Mouse (Mus musculus): Measurements from ENCODE around the gene Helz. TPM values are rescaled to one million over a fixed set of nuclear protein-coding genes. Genes with fewer than 3 reads are reported as not detected.
"Not testable (repeated sequence)": the region's sequence is repeated elsewhere in the genome, so short reads cannot be mapped to it uniquely, and the experiment has no call there.

Gene Helz
- 12.8 and 19.5 TPM in 2 replicates for polyA plus RNA-seq (2014; fragmentation: Nextera tagmentation; extraction: Ambion mirVana)

DNA sequence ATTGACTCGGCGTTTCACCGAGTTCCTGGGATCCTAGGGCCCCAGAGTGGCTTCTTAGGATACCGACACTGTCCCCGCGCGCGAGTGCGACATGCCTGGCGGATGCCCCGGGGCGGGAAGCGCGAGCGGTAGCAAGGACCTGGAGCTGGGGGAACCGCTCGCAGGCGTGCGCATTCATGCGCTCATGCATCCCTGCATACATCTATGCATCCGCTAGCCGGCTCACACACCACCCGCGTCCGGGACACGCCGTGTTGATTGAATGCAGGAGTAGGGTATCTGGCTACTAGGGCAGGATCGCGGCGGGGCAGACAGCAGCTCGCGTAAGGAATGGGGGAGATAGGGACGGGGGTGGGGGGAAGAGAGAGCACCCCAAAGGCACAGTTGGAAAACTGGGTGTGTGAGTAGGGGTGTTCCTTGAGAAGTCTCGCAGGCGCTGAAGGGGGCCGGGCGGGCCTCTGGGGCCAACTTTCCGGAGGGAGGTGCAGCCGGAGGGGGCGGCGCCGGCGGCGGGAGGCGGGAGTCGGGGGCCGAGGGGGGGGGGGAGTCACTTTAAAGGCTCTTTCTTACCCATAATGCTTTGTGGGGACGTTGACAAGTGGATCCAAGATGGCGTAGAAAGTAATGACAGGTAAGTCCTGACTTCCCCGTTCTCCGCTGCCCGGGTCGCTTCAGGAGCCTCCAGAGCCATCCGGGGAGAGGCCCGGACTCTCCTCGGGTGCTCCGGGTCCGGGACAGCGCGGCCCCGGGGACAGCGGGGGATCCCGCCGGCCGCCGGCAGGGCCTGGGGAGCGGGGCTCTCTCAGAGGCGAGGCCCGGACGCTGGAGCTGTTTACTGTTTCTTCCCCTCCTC lies at the start of gene Helz:
TSS of gene Helz (plus strand) at position 580 of the 853 bp plus-strand sequence.
- Histone ChIP-seq H3K4me3 (ENCODE audit: low read depth, low read length) (peak within 1 kb of the TSS; percentile 74), H3K36me3 (ENCODE audit: control insufficient read depth, insufficient read depth, low read length) (peaks cover 12% of the 10 kb centered on the region; the same call in 1 of the 2 replicates), H3K9ac (ENCODE audit: low read length) (peak within 1 kb of the TSS; percentile 82), H3K9me3 (replicated peaks; ENCODE audit: control insufficient read depth, low read length) (no peaks in the 10 kb centered on the region), H3K27me3 (replicated peaks; ENCODE audit: control insufficient read depth, insufficient read depth, low read length) (0 out of 2 replicates have a peak, but pooled peaks cover 3% of the 10 kb centered on the region), H3K27ac (ENCODE audit: low read depth, low read length) (peak within 1 kb of the TSS; percentile 68), H3K4me2 (ENCODE audit: low read length) (peak within 1 kb of the TSS; percentile 91), H3K4me1 (ENCODE audit: control insufficient read depth, insufficient read depth, low read length) (peaks cover 9% of the 10 kb centered on the region; the same call in 1 of the 2 replicates)
- peak; percentile 90 for DNase-seq (ENCODE audit: low spot score)
- ATAC-seq, result peak; percentile 77
- WGBS, result under 1% methylated on average over 69 of the region's 70 CpGs

DNA sequence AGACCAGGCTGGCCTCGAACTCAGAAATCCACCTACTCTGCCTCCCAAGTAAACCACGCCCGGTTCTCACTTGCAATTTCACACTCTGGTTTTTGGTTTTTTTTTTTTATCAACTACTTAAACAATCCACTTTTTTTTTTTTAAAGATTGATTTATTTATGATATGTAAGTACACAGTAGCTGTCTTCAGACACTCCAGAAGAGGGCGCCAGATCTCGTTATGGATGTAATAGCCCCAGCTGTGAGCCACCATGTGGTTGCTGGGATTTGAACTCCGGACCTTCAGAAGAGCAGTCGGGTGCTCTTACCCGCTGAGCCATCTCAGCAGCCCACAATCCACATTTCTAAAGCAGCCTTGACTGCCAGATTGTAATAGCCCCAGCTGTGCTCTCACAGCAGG lies 44.9 kb upstream of the Helz start:
- ATAC-seq (no peak), DNase-seq (ENCODE audit: low spot score) (no peak)
- no peaks in the 10 kb centered on the region for H3K27me3 ChIP-seq (replicated peaks; ENCODE audit: control insufficient read depth, insufficient read depth, low read length)
- peaks cover 15% of the 10 kb centered on the region for H3K36me3 ChIP-seq (ENCODE audit: control insufficient read depth, insufficient read depth, low read length)
- H3K4me2 ChIP-seq (ENCODE audit: low read length), result no peak overlapping the region
- no peak overlapping the region for H3K4me3 ChIP-seq (ENCODE audit: low read depth, low read length)
- H3K27ac ChIP-seq (ENCODE audit: low read depth, low read length), result no peak overlapping the region
- no peak overlapping the region for H3K9ac ChIP-seq (ENCODE audit: low read length)
- no peaks in the 10 kb centered on the region for H3K4me1 ChIP-seq (ENCODE audit: control insufficient read depth, insufficient read depth, low read length)
- H3K9me3 ChIP-seq (replicated peaks; ENCODE audit: control insufficient read depth, low read length), result no peaks in the 10 kb centered on the region
- WGBS, result 85% methylated on average over 8 of the region's 8 CpGs

DNA sequence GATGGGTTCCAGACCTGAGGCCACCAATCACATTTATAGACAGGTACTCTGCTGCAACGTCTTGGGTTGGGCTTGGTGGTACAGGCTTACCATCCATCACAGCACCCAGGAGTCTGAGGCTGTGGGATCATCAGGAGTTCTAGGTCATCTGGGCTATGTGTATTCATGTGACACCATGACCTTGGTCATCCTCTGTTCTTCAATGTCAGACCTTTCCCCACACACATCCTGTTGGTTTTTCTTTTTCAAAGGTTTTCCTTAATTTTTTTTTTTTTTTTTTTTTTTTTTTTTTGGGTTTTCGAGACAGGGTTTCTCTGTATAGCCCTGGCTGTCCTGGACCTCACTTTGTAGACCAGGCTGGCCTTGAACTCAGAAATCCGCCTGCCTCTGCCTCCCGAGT lies 43.4 kb upstream of the Helz start:
- H3K4me1 ChIP-seq (ENCODE audit: control insufficient read depth, insufficient read depth, low read length); H3K4me2 ChIP-seq (ENCODE audit: low read length); H3K27ac ChIP-seq (ENCODE audit: low read depth, low read length); H3K4me3 ChIP-seq (ENCODE audit: low read depth, low read length); ATAC-seq; DNase-seq (ENCODE audit: low spot score); H3K9me3 ChIP-seq (replicated peaks; ENCODE audit: control insufficient read depth, low read length); H3K27me3 ChIP-seq (replicated peaks; ENCODE audit: control insufficient read depth, insufficient read depth, low read length); H3K36me3 ChIP-seq (ENCODE audit: control insufficient read depth, insufficient read depth, low read length); H3K9ac ChIP-seq (ENCODE audit: low read length): not testable (repeated sequence)
- 100% methylated on average over 3 of the region's 4 CpGs for WGBS

DNA sequence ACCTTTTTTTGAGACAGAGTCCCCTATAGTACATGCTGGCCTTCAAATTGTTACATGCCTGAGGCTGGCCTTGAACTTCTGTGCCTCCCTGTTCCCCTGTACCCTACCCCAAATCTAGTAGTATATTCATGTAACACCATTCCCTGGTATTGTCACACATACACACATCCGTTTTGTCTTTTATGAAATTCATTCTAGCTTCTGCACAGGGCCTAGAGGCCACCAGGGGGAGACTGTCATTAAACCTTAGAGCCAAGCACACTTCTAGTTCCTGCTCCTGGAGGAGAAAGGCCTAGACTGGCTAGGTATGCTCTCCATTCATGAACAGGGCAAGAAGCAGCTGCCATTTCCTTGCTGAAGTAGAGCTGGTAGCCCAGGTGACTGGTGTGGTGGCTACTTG lies 41.5 kb upstream of the Helz start:
- ATAC-seq (no peak), DNase-seq (ENCODE audit: low spot score) (peak; percentile 26)
- Histone ChIP-seq H3K36me3 (ENCODE audit: control insufficient read depth, insufficient read depth, low read length) (0 out of 2 replicates have a peak, but pooled peaks cover 4% of the 10 kb centered on the region), H3K27me3 (replicated peaks; ENCODE audit: control insufficient read depth, insufficient read depth, low read length) (no peaks in the 10 kb centered on the region), H3K27ac (ENCODE audit: low read depth, low read length) (no peak overlapping the region), H3K9ac (ENCODE audit: low read length) (no peak overlapping the region), H3K4me1 (ENCODE audit: control insufficient read depth, insufficient read depth, low read length) (no peaks in the 10 kb centered on the region), H3K4me3 (ENCODE audit: low read depth, low read length) (no peak overlapping the region), H3K4me2 (ENCODE audit: low read length) (no peak overlapping the region), H3K9me3 (replicated peaks; ENCODE audit: control insufficient read depth, low read length) (no peaks in the 10 kb centered on the region)
- WGBS, result 63% methylated on average over 1 of the region's 1 CpGs

DNA sequence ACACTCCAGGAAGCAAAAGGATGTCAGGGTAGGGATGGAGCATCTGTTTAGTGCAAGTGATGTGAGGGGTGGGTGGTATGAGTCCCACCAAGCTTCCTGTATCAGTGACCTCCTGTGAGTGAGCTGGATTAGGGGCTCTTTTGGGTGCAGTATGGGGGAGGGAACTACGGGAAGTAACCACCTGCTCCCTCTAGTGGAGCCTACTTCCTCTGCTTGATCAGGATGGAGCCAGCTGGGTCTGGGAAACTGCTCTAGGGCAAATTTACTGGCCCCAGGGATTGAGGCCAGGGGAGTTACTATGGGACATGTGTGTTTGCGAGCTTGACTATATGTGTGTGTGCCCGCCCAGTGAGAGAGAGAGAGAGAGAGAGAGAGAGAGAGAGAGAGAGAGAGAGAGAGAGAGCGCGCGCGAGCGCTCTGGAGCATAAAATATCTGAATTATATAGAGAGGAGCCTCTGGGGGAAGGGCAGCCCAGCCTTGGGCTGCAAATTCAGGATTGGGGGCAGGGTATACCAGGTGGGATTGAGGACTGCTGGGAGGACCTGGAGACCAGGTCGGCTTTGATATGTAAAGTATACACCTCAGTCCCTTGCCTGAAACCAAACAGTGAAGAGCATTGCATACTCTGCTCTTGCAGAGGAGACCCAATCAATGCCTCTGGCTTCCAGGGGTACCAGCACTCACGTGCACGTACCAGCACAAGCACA lies 37.9 kb upstream of the Helz start:
- no peaks in the 10 kb centered on the region for H3K36me3 ChIP-seq (ENCODE audit: control insufficient read depth, insufficient read depth, low read length)
- H3K9me3 ChIP-seq (replicated peaks; ENCODE audit: control insufficient read depth, low read length), result no peaks in the 10 kb centered on the region
- 0 out of 2 replicates have a peak, but pooled peaks cover 2% of the 10 kb centered on the region for H3K4me1 ChIP-seq (ENCODE audit: control insufficient read depth, insufficient read depth, low read length)
- H3K27ac ChIP-seq (ENCODE audit: low read depth, low read length), result no peak overlapping the region
- peak; percentile 47 for ATAC-seq
- H3K4me3 ChIP-seq (ENCODE audit: low read depth, low read length), result no peak overlapping the region
- 25% methylated on average over 11 of the region's 11 CpGs for whole genome bisulfite sequencing
- DNase-seq (ENCODE audit: low spot score), result peak; percentile 43
- no peak overlapping the region for H3K4me2 ChIP-seq (ENCODE audit: low read length)
- no peaks in the 10 kb centered on the region for H3K27me3 ChIP-seq (replicated peaks; ENCODE audit: control insufficient read depth, insufficient read depth, low read length)
- H3K9ac ChIP-seq (ENCODE audit: low read length), result no peak overlapping the region

DNA sequence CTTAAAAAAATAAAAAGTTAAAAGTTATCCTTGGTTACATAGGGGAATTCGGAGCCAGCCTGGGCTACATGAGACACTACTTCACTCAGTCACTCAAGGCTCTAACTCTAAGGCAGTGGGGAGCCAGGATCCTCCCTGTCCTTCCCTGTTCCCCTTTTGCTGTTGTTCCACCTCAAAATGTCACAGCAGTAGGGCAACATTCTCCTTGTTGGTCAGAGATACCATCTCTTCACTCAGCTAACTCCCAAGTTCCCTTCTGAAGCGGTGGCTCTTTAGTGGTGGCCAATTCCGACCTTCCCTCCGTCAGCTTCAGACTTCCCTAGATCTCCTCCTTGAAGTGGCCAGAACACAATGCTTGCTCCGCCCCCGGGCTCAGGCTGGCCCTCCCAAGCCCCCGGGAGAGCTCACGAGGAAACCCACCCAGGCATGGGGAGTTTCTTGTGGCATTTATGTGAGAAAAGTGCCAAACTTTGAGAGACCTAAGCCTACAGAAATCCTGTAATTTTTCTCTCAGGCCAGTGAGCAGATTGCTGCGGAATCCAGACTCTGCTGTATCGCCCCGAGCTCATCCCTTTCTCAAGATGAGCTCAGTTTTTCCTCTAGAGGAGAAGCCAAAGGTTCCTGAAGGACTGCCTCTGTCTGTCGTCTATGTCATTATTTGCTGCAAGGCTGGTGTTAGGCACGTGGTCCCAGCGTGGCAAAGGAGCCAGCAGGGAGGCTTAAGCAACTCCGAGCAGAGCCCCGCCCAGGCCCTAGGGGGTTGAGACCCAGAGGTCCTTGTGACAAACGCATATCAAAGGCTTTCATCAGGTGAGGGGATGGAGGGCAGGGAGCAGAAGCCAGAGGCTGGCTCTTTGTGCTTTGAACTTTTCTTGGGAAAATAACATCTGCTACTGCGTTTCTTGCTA lies 37.1 kb upstream of the Helz start:
- H3K9ac ChIP-seq (ENCODE audit: low read length), result no peak overlapping the region; the same call in 1 of the 2 replicates
- DNase-seq (ENCODE audit: low spot score) (peak; percentile 30), ATAC-seq (peak; percentile 44; the same call in 1 of the 2 replicates)
- 0 out of 2 replicates have a peak, but pooled peaks cover 2% of the 10 kb centered on the region for H3K4me1 ChIP-seq (ENCODE audit: control insufficient read depth, insufficient read depth, low read length)
- no peak overlapping the region for H3K27ac ChIP-seq (ENCODE audit: low read depth, low read length)
- H3K27me3 ChIP-seq (replicated peaks; ENCODE audit: control insufficient read depth, insufficient read depth, low read length), result no peaks in the 10 kb centered on the region
- no peaks in the 10 kb centered on the region for H3K9me3 ChIP-seq (replicated peaks; ENCODE audit: control insufficient read depth, low read length)
- no peak overlapping the region for H3K4me3 ChIP-seq (ENCODE audit: low read depth, low read length)
- H3K36me3 ChIP-seq (ENCODE audit: control insufficient read depth, insufficient read depth, low read length), result no peaks in the 10 kb centered on the region
- 7% methylated on average over 18 of the region's 18 CpGs for WGBS
- peak overlapping the region; percentile 20; the same call in 1 of the 2 replicates for H3K4me2 ChIP-seq (ENCODE audit: low read length)

DNA sequence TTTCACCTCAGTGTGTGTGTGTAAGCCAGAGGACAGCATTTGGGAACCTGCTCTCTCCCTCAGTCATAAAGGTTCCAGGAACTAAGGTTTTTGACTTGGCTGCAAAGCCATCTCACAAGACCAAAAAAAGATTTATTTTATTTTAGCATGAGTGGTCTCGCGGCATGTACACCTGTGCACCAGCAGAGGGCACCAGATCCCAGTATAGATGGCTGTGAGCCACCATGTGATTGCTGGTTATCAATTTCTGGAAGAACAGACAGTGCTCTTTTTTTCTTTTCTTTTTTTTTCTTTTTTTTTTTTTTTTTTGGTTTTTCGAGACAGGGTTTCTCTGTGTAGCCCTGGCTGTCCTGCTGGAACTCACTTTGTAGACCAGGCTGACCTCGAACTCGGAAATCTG lies 35.8 kb upstream of the Helz start:
- H3K4me1 ChIP-seq (ENCODE audit: control insufficient read depth, insufficient read depth, low read length); H3K4me2 ChIP-seq (ENCODE audit: low read length); H3K36me3 ChIP-seq (ENCODE audit: control insufficient read depth, insufficient read depth, low read length); H3K27me3 ChIP-seq (replicated peaks; ENCODE audit: control insufficient read depth, insufficient read depth, low read length); ATAC-seq; H3K9ac ChIP-seq (ENCODE audit: low read length); H3K9me3 ChIP-seq (replicated peaks; ENCODE audit: control insufficient read depth, low read length); H3K4me3 ChIP-seq (ENCODE audit: low read depth, low read length); H3K27ac ChIP-seq (ENCODE audit: low read depth, low read length): not testable (repeated sequence)
- DNase-seq (ENCODE audit: low spot score), result peak; percentile 80
- 52% methylated on average over 5 of the region's 5 CpGs for WGBS

DNA sequence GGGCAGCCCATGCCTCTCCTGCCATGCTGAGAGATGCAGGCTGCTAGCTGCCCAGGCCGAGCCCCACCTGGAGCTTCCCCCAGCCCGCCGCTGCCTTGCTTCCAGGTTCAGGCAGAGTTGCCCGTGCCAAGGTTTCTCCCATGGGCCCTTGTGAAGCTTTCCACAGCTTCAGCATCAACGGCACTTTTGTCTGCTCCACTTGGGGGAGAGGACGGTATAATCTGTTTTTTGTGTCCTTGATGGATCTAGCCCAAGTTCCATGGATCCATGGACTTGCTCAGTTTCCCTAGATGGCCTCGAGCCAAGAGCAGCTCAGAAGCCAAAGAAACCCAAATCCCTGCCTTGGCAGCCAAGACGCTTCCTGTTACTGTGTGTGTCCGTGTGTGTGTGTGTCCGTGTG lies 34.7 kb upstream of the Helz start:
- ATAC-seq (no peak), DNase-seq (ENCODE audit: low spot score) (peak; percentile 65)
- WGBS, result 47% methylated on average over 10 of the region's 10 CpGs
- Histone ChIP-seq H3K4me1 (ENCODE audit: control insufficient read depth, insufficient read depth, low read length) (0 out of 2 replicates have a peak, but pooled peaks cover 2% of the 10 kb centered on the region), H3K36me3 (ENCODE audit: control insufficient read depth, insufficient read depth, low read length) (no peaks in the 10 kb centered on the region), H3K27ac (ENCODE audit: low read depth, low read length) (no peak overlapping the region), H3K9me3 (replicated peaks; ENCODE audit: control insufficient read depth, low read length) (no peaks in the 10 kb centered on the region), H3K4me3 (ENCODE audit: low read depth, low read length) (no peak overlapping the region), H3K27me3 (replicated peaks; ENCODE audit: control insufficient read depth, insufficient read depth, low read length) (no peaks in the 10 kb centered on the region), H3K4me2 (ENCODE audit: low read length) (no peak overlapping the region), H3K9ac (ENCODE audit: low read length) (no peak overlapping the region)

Data from forebrain, embryonic 14.5 days (tissue).